Mouse (Mus musculus) G1E (cell line): ENCODE measurements at regions not wholly inside any gene's neighbourhood (a gene's known extent, or its start where the extent isn't known, plus 50 kb on each side); places are given as distances from the start of the nearest gene placed in this dataset.

Source experiments
- CTCF ChIP-seq: IDR thresholded peaks from 2 replicates; pipeline ENCODE4 v1.5.1; 2012; ENCODE audit warnings: low read depth, low read length, inconsistent platforms, mixed read lengths
- GATA1 ChIP-seq: IDR thresholded peaks from 2 replicates; pipeline ENCODE4 v1.6.1; 2012; ENCODE audit warnings: borderline replicate concordance, low read length, inconsistent platforms, mixed read lengths

GRCm38 (mm10) chr3:154382811-154383210 lies 52.4 kb upstream of the Lhx8 start:
- TF ChIP-seq CTCF (no peak), GATA1 (no peak)
